Mouse (Mus musculus) stomach, postnatal 0 days (tissue): ENCODE measurements around the gene Exosc1.

Experiments
- CTCF ChIP-seq: IDR thresholded peaks from 2 replicates; pipeline ENCODE4 v1.5.1; 2016; ENCODE audit warnings: antibody characterized with exemption, low read depth, mild to moderate bottlenecking, moderate library complexity
- EP300 ChIP-seq: optimal IDR thresholded peaks from 2 replicates; pipeline ENCODE3; 2016; ENCODE audit warnings: antibody characterized with exemption

DNA sequence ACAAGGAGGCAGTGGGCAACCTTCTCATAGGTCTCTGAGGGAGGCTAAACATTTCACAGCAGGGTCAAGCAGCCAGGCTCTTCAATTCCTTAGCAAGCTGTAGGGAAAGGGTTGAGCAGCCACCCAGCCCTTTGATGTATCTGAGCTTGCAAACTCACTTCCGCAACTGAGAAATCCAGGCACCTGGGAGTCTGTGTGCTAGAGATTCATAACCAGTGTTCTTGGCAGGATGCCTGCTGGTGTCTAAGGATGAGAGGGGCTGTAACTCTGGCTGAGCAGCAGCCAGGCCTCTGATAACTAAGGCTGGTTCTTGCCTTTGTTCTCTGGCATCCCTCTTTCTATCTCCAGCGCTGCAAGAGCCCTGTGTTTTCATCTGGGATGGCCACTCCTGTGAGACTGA, 31.5 kb downstream of the Exosc1 start:
- TF ChIP-seq CTCF (no peak), EP300 (no peak)
